Mouse (Mus musculus): ENCODE measurements around the gene Map1b. TPM values are rescaled to one million over a fixed set of nuclear protein-coding genes. Genes with fewer than 3 reads are reported as not detected.

Map1b gene
- total RNA-seq, 2 experiments from 2014 or later, result 30.9 to 37.7 TPM

- DNase-seq, result no peak
These were observed 11.6 kb upstream of the Map1b start for GRCm38 (mm10) chr13:99527936-99528335.

GRCm38 (mm10) chr13:99525491-99525890, 9.2 kb upstream of the Map1b start:
- no peak for DNase-seq

- DNase-seq, result no peak
These were observed 1.5 kb upstream of the Map1b start for GRCm38 (mm10) chr13:99517836-99518235.

- peak; percentile 24 for DNase-seq
These were observed 448 bp downstream of the Map1b start for GRCm38 (mm10) chr13:99515736-99516447.

- DNase-seq, result peak; percentile 77
These were observed 1.3 kb downstream of the Map1b start for GRCm38 (mm10) chr13:99514917-99515591.

- DNase-seq, result no peak
These were observed 2.4 kb downstream of the Map1b start for GRCm38 (mm10) chr13:99513990-99514389.

GRCm38 (mm10) chr13:99513138-99513537, 3.2 kb downstream of the Map1b start:
- DNase-seq, result peak; percentile 45

GRCm38 (mm10) chr13:99509896-99510295, 6.4 kb downstream of the Map1b start:
- DNase-seq, result no peak

- DNase-seq, result no peak
These were observed 9.8 kb downstream of the Map1b start for GRCm38 (mm10) chr13:99506580-99506962.

- no peak for DNase-seq
These were observed 10.3 kb downstream of the Map1b start for GRCm38 (mm10) chr13:99505826-99506579.

GRCm38 (mm10) chr13:99503370-99503979, 12.9 kb downstream of the Map1b start:
- DNase-seq, result no peak

- DNase-seq, result no peak
These were observed 13.4 kb downstream of the Map1b start for GRCm38 (mm10) chr13:99502911-99503310.

- DNase-seq, result no peak
These were observed 14.1 kb downstream of the Map1b start for GRCm38 (mm10) chr13:99502126-99502744.

- no peak for DNase-seq
These were observed 14.9 kb downstream of the Map1b start for GRCm38 (mm10) chr13:99501393-99501792.

- DNase-seq, result no peak
These were observed 15.7 kb downstream of the Map1b start for GRCm38 (mm10) chr13:99500609-99501008.

- DNase-seq, result no peak
These were observed 16.6 kb downstream of the Map1b start for GRCm38 (mm10) chr13:99499764-99500163.

GRCm38 (mm10) chr13:99496106-99496505, 20.2 kb downstream of the Map1b start:
- no peak for DNase-seq

- no peak for DNase-seq
These were observed 21.9 kb downstream of the Map1b start for GRCm38 (mm10) chr13:99494416-99494815.

GRCm38 (mm10) chr13:99493304-99493904, 22.9 kb downstream of the Map1b start:
- no peak for DNase-seq

- DNase-seq, result no peak
These were observed 23.6 kb downstream of the Map1b start for GRCm38 (mm10) chr13:99492619-99493303.

GRCm38 (mm10) chr13:99489998-99490397, 26.3 kb downstream of the Map1b start:
- no peak for DNase-seq

All from gastrocnemius, postnatal 10 days (tissue).